Mouse (Mus musculus) midbrain, embryonic 11.5 days (tissue): ENCODE data around the gene Calml4. TPM values are rescaled to one million over a fixed set of nuclear protein-coding genes. Genes with fewer than 3 reads are reported as not detected.

Source experiments
- ATAC-seq: fragments of 200-750 bp; cut with Nextera tagmentation; 2 replicates; pipeline ENCODE4 v1.8.0; 2017; ENCODE audit warnings: moderate TSS enrichment, moderate library complexity; ENCODE audit not compliant: low FRiP score
- DNase-seq: peaks from one replicate; pipeline ENCODE4 v3.0.0; 2015; ENCODE audit warnings: low spot score; ENCODE audit errors: missing footprints
- H3K27ac ChIP-seq: fragments of 300-500 bp; sonication (generic); 2 replicates; pipeline ENCODE4 v1.5.1; 2014; ENCODE audit warnings: low read depth, low read length
- H3K27me3 ChIP-seq: fragments of 300-500 bp; sonication (generic); 2 replicates; pipeline ENCODE4 v1.6.1; 2014; ENCODE audit warnings: mild to moderate bottlenecking, low read length, moderate library complexity, mixed read lengths; ENCODE audit not compliant: control insufficient read depth, insufficient read depth
- H3K36me3 ChIP-seq: fragments of 300-500 bp; sonication (generic); 2 replicates; pipeline ENCODE4 v1.6.1; 2014; ENCODE audit warnings: mild to moderate bottlenecking, low read length, moderate library complexity, mixed read lengths; ENCODE audit not compliant: control insufficient read depth, insufficient read depth
- H3K4me1 ChIP-seq: fragments of 300-500 bp; sonication (generic); 2 replicates; pipeline ENCODE4 v1.6.1; 2014; ENCODE audit warnings: low read length; ENCODE audit not compliant: control insufficient read depth, insufficient read depth
- H3K4me2 ChIP-seq: fragments of 300-500 bp; sonication (generic); 2 replicates; pipeline ENCODE4 v1.6.1; 2014; ENCODE audit warnings: mild to moderate bottlenecking, moderate library complexity
- H3K4me3 ChIP-seq: fragments of 300-500 bp; sonication (generic); 2 replicates; pipeline ENCODE4 v1.5.1; 2014; ENCODE audit warnings: low read depth, low read length
- H3K9ac ChIP-seq: fragments of 300-500 bp; sonication (generic); 2 replicates; pipeline ENCODE4 v1.6.1; 2014; ENCODE audit warnings: low read length
- H3K9me3 ChIP-seq: fragments of 300-500 bp; sonication (generic); 2 replicates; pipeline ENCODE4 v1.6.1; 2016; ENCODE audit warnings: low read length; ENCODE audit not compliant: control insufficient read depth
- WGBS: fragments of 180-500 bp; shearing (Covaris S2); extraction: QIAGEN DNeasy Blood & Tissue Kit; methylation state at CpG from one replicate; pipeline ENCODE4 v1.1.7; 2014; 5-methylcytosine and 5-hydroxymethylcytosine counted together
- polyA plus RNA-seq: library from polyadenylated mRNA; unstranded; fragments of >200 nt; fragmentation: Nextera tagmentation; extraction: Ambion mirVana; gene quantifications from 2 replicates; pipeline ENCODE4 v1.2.1, GENCODE M21; 2014

The Calml4 gene
- polyA plus RNA-seq, 1 experiment from 2014 or later: 0.40 TPM

DNA sequence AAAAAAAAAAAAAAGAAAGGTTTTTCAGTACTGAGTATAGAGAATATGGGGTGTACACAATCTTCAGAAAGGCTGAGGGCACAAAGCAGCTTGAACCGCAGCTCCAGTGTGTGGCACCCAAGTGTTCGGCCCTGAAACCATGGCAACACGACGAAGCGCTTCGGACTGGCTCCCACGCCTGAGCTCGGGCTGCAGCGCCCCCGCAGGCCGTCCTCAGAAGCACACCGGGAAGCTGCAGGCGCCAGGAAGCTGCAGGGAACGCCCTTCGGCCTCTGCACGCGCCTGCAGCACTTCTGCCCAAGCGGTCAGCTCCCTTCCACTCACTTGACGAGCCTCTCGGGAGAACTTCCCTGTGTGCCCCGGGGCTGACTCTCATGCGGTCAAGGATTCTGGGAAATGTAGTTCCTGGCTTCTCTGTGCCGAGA, 29.2 kb upstream of the Calml4 start:
- no peak overlapping the region for H3K9ac ChIP-seq

DNA sequence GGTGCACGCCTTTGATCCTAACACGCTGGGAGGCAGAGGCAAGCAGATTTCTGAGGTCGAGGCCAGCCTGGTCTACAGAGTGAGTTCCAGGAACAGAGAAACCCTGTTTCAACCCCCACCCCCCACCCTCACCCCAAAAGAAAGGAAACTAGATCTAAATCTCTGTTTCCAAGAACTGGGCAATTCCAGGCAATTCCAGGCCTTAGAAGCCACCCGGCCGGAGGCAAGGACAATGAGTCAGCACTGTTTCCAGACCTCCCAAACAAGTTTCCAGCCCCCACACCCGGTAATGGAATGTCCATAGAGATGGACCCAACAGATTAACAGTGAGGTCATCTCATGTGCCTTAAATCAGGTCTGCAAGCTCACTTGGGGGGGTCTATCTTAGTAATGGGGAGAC, 28.0 kb upstream of the Calml4 start:
- no peak overlapping the region for H3K9ac ChIP-seq
- WGBS: 83% methylated on average over 6 of the region's 6 CpGs
- H3K27me3 ChIP-seq: no peaks in the 10 kb centered on the region
- H3K4me1 ChIP-seq: peaks cover 12% of the 10 kb centered on the region
- H3K9me3 ChIP-seq: no peaks in the 10 kb centered on the region
- ATAC-seq (no peak), DNase-seq (no peak)
- no peak overlapping the region for H3K4me2 ChIP-seq
- no peak overlapping the region for H3K4me3 ChIP-seq
- H3K27ac ChIP-seq: no peak overlapping the region
- no peaks in the 10 kb centered on the region for H3K36me3 ChIP-seq

More for the DNA sequence above, 29.2 kb upstream of the Calml4 start:
- H3K9me3 ChIP-seq: no peaks in the 10 kb centered on the region
- no peak overlapping the region for H3K27ac ChIP-seq
- no peaks in the 10 kb centered on the region for H3K27me3 ChIP-seq
- 0 out of 2 replicates have a peak overlapping the region, but pooled peaks have one; percentile 6 for H3K4me3 ChIP-seq
- ATAC-seq (peak; percentile 95), DNase-seq (peak; percentile 100)
- under 1% methylated on average over 23 of the region's 23 CpGs for WGBS
- peak overlapping the region; percentile 34 for H3K4me2 ChIP-seq
- H3K4me1 ChIP-seq: peaks cover 12% of the 10 kb centered on the region
- H3K36me3 ChIP-seq: no peaks in the 10 kb centered on the region

DNA sequence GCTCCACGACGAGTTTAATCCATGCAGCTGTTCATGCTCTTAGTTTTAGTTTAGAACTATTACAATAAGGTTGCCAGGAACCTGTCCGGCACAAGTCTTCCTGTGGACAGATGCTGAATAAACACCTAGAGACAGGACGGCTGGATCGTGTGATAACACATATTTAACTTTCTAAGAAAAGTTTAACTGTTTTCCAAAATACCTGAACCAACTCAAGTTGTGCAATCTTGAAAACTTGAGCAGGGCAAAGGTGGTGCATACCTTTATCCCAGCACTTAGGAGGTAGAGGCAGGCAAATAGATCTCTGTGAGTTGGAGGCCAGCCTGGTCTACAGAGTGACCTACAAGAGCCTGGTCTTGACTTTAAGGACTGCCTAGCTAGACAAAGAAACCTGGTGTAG, 23.0 kb upstream of the Calml4 start:
- ATAC-seq: no peak

DNA sequence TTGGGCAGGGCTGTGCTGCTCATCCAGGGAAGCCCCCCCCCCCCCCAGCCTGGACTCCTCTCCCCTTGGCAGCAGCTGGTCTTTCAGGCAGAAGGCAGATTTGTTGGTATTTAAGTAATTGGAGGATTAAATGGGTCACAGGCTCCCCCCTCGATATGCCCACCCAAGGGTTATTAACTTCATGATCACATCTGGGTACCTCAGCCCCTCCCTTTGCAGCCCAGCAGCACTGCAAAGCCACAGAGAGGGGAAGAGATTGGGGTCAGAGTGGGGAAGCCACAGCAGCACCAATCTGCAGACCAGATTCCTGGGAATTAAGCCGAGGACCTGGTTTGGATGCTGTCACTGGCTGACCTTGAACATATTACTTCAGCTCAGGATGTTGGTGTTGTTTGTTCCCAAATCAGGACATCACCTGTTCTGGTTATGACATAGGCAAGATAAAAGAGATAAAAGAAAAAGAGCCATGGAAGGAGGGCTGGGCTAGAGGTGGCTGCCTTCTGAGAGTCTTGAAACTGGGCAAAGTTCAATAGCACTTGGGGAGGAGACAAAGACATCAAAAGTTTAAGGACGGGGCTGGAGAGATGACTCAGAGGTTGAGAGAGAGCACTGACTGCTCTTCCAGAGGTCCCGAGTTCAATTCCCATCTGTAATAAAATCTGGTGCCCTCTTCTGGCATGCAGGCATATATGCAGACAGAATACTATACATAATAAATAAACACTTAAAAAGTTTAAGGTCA, 22.0 kb upstream of the Calml4 start:
- Histone ChIP-seq H3K4me1 (peaks cover 6% of the 10 kb centered on the region), H3K36me3 (no peaks in the 10 kb centered on the region), H3K9ac (no peak overlapping the region), H3K27ac (no peak overlapping the region), H3K9me3 (no peaks in the 10 kb centered on the region), H3K27me3 (no peaks in the 10 kb centered on the region), H3K4me3 (no peak overlapping the region), H3K4me2 (no peak overlapping the region)
- no peak for DNase-seq
- WGBS: 52% methylated on average over 4 of the region's 4 CpGs
- no peak for ATAC-seq

More for the DNA sequence above, 23.0 kb upstream of the Calml4 start:
- Histone ChIP-seq H3K9me3 (no peaks in the 10 kb centered on the region), H3K27ac (no peak overlapping the region), H3K4me2 (no peak overlapping the region), H3K27me3 (no peaks in the 10 kb centered on the region), H3K4me3 (no peak overlapping the region), H3K4me1 (peaks cover 6% of the 10 kb centered on the region), H3K9ac (no peak overlapping the region), H3K36me3 (no peaks in the 10 kb centered on the region)
- DNase-seq: no peak
- WGBS: 90% methylated on average over 5 of the region's 5 CpGs

DNA sequence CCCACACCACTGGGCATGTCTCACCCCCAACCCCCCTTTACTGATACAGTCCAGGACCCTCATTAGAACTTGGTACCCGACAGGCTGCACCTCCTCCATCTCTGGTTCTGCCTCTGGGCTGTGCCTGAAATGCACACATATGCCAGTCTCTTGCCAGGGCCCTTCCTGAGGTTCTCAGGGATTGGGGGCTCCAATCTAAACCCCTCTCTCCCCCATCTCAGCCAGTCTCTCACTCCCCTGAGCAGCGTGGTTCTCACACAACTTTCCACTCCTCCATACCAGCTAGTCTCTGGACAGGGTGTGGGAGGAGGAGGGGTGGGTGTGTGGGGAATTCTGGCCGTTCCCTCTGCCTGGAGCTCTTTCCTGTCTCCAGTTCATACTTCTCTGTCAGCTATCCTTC, 20.3 kb upstream of the Calml4 start:
- DNase-seq: no peak
- H3K9ac ChIP-seq: no peak overlapping the region
- H3K36me3 ChIP-seq: no peaks in the 10 kb centered on the region
- no peaks in the 10 kb centered on the region for H3K9me3 ChIP-seq
- no peak overlapping the region for H3K27ac ChIP-seq
- no peaks in the 10 kb centered on the region for H3K27me3 ChIP-seq
- peaks cover 6% of the 10 kb centered on the region for H3K4me1 ChIP-seq
- 72% methylated on average over 3 of the region's 3 CpGs for WGBS
- no peak for ATAC-seq
- no peak overlapping the region for H3K4me2 ChIP-seq
- H3K4me3 ChIP-seq: no peak overlapping the region

DNA sequence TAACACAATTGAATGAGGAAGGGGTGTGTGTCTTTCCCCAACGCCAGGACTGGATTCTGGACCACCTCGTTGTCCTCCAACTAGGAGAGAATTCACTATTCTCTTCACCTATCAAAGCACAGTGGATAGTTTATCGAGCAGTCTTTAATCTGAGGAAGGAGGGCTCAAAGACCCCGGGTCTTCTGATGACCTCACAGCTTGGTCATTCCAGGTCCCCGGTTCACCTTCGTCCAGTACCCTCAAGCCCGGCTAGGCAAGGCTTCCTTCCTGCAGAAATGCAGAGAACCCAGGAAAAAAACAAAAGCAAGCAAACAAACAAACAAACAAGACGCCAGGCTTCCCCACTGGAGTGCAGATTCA, 19.8 kb upstream of the Calml4 start:
- peak; percentile 46 for ATAC-seq

DNA sequence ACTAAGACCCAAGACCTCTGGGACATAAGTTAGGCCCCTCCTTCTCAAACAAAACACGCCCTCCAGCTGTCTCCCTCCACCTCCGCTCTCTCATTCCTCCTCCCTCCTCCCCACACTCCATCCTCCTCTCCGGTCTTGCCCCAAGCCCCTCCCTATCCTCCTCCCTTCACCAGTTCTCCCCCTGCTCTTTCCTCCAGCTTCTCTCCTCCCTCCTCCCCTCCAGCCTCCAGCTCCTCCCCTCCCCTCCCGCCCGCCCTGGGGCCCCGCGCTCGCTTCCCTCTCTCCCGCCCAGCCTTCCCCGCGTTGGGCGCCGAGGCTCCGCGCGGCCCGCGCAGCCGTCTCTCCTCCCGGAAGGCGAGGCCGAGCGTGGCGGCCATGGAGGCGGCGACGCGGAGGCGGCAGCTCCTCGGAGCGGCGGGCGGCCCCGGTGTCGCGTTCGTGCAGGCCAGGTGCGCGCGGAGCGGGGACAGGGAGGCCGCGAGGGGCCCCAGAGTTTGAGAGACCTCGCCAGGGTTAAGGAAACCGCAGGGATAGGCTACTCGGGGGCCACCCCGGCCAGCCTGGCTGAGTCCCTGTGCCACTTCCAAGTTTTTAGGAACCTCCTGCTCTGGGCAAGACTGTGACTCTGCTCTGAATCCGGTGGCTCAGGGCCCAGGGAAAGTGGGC, 19.2 kb upstream of the Calml4 start, which contains the start of gene Cln6:
Cln6 (plus strand) TSS at position 280 of the 666 bp plus-strand sequence.
- DNase-seq: peak; percentile 95
- peaks cover 6% of the 10 kb centered on the region for H3K4me1 ChIP-seq
- peak within 1 kb of the TSS; percentile 63 for H3K4me3 ChIP-seq
- H3K4me2 ChIP-seq: peak within 1 kb of the TSS; percentile 77
- no peaks in the 10 kb centered on the region for H3K27me3 ChIP-seq
- H3K27ac ChIP-seq: peak within 1 kb of the TSS; percentile 75
- H3K36me3 ChIP-seq: no peaks in the 10 kb centered on the region
- peak; percentile 84 for ATAC-seq
- H3K9me3 ChIP-seq: no peaks in the 10 kb centered on the region
- under 1% methylated on average over 46 of the region's 48 CpGs for WGBS
- peak within 1 kb of the TSS; percentile 90 for H3K9ac ChIP-seq

More for the DNA sequence above, 19.8 kb upstream of the Calml4 start:
- no peaks in the 10 kb centered on the region for H3K36me3 ChIP-seq
- no peaks in the 10 kb centered on the region for H3K9me3 ChIP-seq
- H3K4me3 ChIP-seq: peak overlapping the region; percentile 63
- H3K4me2 ChIP-seq: peak overlapping the region; percentile 77
- no peaks in the 10 kb centered on the region for H3K27me3 ChIP-seq
- no peak overlapping the region for H3K27ac ChIP-seq
- H3K9ac ChIP-seq: peak overlapping the region; percentile 90; the same call in 1 of the 2 replicates
- H3K4me1 ChIP-seq: peaks cover 6% of the 10 kb centered on the region
- 18% methylated on average over 8 of the region's 8 CpGs for WGBS
- DNase-seq: no peak

DNA sequence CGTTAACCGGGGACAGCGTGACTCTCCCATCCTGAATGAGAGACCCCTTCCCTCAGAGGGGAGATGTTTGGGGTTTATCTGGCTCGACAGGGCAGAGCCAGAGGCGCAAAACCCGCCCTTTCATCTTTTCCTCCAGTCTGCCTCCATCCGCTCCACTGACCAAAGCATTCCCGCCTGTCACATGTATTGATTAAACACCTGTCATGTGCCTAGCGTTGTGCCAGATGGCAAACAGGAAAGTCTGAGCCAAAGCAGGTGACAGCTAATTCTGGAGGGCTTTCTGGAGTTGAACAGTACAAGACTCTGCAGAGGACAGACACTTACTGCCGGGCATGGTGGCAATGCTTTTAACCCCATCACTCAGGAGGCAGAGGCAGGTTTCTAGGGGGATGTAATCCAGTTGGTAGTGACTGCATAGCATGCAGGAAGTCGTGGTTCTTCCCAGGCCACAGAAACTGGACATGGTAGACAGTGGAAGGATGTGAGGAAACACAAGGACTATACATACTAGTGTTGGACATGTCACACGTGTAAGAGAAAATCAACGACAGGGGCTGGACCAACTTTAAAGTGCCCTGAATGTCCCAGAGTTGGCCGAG, 18.6 kb upstream of the Calml4 start:
- Histone ChIP-seq H3K9ac (peak overlapping the region; percentile 90), H3K4me1 (peaks cover 6% of the 10 kb centered on the region), H3K27ac (peak overlapping the region; percentile 75), H3K27me3 (no peaks in the 10 kb centered on the region), H3K4me3 (peak overlapping the region; percentile 63), H3K4me2 (peak overlapping the region; percentile 77), H3K9me3 (no peaks in the 10 kb centered on the region), H3K36me3 (no peaks in the 10 kb centered on the region)
- WGBS: 18% methylated on average over 14 of the region's 14 CpGs
- ATAC-seq: no peak
- peak; percentile 94 for DNase-seq
